Mouse (Mus musculus): ENCODE data around the gene Proser2.

Proser2 gene

GRCm38 (mm10) chr2:6129555-6130355 is at the start of gene Proser2:
Gene Proser2 (minus strand): TSS chr2:6130211.
- peak in 1 of 2 experiments; percentile 9 for DNase-seq

GRCm38 (mm10) chr2:6179749-6180117 is 49.7 kb upstream of the Proser2 start:
- DNase-seq = no peak

DNA sequence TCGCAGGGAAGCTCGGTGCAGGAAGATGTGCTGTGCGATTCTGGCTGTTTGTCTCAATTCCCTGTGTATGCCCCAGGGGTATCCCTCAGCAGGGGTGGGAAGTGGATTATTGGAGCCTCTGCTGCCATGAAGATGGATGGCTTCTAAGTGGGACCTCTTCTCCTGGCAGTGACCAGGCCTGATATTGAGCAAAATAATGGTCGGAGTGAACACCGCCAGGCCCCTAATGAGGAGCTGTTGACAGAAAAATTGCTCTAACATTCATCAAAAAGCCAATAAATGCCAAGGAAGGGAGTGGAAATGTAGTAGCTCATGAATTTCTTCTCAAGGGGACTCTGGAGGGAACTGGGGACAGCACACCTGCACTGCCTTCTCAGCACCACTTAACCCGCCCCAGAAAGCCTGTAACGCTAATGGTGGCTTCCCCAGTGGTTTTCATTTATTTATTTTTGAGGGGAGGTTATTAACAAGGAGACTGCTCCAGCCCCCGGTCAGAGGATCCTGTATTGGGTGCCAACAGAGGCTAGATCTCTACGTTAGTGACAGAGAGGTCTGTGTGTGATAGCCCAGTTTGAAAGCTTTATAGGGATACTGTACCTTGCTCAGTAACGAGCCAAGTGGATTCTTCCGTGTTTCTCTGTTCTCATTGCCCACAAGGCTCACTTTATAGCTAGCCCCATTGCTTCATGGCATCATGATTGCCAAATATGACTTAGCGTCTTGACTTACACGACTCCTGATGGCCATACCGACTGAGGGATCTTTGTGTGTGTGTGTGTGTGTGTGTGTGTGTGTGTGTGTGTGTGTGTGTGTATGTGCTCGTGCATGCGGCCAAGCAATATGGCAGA is 49.1 kb upstream of the Proser2 start:
- no peak for DNase-seq

DNA sequence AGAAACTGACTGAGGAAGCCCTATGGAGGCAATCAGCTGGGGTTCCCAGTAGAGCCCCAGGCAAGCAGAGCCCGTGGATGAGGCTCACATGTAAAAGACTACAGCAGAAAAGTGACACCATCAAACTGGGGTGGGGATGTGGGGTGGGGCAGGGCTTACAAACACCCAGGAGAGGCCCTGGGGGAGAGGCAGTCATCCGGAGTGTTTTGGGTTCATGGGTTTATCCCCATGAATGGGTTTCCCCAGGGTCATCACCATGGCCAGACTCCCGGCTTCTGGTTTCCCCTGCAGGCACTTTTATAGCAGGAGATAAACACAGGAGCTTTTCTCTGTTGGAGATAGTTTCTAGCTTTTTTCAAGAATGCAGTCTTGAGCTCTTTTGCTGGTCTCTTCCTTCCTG is 43.0 kb upstream of the Proser2 start:
- no peak for DNase-seq

DNA sequence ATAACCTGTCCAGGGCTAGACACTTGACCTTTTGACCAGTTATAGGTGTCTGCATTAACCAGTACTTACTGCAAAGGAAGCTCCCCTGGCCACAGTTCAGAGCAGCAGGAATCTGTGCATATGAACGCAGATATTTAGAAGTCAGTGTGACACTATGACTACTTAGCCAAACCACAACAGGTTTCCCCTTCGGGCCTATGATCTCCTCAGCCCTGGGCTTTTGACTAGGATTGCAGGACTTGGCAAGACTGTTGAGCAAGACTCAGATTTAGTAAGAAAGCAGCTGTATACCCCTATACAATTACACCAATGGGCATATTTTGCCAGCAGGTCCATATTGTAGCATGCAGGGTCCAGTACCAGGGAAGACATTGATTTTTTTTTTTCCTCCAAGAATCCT is 38.5 kb upstream of the Proser2 start:
- no peak for DNase-seq

DNA sequence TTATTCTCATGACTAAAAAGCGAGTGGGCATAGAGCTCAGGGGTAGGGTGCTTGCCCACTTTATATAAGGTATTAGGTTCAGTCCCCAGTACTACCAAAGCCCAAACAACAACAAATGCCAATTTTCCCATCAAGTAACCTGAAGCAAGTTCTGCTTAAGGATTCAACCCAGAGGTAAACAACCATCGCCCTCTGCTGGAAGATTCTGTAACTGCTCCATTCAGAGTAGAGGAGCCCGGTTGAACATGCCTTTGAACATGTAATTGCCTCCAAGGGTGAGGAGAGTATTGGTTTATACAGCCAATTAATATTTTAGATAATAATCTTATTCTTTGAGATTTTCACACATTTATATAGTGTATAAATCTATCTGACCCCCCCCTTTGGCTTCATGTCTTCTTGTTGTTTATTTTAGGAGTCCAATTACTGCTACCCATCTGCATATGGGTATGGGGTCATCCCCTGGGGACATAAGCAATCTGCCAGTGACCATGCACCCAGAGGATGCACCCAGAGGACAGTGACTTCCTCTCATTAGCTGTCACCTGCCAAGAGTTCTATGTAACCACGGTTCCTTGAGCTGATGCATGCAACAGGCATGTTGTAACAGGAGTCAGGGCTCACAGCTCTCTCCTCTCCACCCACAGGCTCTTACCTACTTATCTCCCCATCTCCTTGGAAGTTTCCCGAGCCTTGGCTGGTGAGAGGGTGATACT is 38.0 kb upstream of the Proser2 start:
- DNase-seq = peak; percentile 35 to 39

GRCm38 (mm10) chr2:6165771-6166170 is 35.8 kb upstream of the Proser2 start:
- no peak for DNase-seq

DNA sequence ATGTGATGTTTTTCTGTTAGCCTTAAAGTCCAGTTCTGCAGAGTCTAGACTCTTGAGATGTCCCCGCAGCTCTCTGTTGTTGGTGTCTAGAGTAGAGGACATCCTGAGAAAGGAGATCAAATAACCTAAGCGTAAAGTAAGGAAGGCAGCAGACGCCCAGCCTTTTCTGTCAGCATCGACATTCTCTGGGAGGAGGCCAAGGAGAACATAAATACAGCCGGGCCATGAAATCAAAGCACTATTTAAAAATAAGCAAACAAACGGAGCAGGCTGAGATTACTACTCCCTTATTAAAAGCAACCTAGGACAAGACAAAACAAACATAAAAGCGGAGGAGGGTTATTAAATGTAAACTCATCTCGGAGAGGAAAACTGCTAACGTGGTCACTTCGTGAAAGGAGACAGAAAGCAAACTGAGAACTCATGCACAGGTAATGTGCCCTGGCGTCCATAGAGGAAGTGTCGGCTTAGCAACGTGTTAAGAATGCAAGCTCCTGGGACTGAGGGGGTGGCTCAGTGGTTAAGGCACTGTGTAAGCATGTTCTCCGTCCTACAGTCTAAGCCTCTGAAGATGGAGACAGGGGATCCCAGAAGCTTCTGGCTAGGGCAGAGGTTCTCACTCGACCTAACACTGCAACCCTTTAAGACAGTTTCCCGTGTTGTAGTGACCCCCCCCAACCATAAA is 34.7 kb upstream of the Proser2 start:
- no peak for DNase-seq

DNA sequence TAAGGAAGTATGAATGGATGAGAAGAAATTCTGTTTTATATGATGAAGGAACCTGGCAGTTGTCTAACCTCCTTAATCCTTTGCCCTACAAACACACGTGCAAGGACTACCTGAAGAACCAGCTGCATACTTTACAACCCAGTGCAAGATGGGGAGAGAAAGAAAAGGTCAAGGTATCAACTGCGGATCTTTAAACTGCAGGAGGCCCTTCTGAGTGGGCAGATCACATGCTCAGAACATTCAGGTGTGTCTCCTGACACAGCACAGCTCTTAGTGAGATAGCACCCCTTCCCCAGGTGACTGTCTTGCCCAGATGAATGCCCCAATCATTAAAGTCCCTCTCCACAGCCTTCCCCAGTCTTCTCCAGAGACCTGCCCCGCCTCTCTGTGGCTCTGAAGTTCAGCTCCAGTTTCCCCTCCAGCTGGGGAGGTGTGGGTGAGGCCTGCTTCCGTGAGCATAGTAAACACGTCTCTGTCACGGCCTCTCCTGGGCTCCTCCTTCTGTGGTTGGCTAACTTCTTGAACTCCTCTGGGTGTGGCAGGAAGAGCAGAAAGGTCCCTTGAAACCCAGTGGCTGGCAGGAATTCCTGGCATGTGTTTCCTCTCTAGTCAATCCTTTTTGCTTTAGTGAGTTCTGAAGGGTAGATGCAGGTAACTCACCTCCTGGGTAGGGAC is 32.5 kb upstream of the Proser2 start:
- DNase-seq = peak; percentile 20 to 46

DNA sequence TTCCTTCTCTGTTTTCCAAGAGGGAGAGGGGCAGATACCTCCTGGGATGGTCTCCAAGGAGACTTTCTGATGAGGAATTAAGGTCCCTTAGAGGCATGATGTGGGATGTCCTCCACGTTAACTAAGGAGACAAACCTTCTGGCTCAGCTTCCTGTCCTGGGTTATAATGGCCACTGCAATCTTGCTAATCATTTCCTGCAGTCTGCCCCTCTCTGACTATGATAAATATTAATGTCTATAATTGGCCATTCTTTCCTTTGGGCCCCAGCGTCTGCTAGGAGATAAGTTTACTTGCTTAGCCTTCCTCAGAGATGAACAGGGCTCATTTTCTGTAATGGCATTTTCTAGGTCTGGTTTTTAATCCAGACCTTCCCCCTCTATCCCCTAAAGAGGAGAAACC is 29.7 kb upstream of the Proser2 start:
- no peak for DNase-seq

DNA sequence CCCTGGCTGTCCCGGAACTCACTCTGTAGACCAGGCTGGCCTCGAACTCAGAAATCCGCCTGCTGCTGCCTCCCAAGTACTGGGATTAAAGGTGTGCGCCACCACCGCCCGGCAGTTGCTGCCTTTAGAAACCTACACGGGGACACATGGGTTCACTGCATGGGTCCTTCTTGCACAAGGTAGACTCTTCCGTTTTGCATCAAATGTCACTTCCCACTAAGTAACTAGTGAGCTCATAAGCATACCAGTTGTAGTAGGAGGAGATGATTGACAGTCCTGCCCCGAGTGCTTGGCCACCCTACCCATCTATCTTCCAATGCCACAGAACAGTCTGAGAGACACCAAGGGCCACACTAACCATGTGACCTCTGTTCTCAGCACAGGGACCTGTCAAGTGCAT is 29.2 kb upstream of the Proser2 start:
- no peak for DNase-seq

DNA sequence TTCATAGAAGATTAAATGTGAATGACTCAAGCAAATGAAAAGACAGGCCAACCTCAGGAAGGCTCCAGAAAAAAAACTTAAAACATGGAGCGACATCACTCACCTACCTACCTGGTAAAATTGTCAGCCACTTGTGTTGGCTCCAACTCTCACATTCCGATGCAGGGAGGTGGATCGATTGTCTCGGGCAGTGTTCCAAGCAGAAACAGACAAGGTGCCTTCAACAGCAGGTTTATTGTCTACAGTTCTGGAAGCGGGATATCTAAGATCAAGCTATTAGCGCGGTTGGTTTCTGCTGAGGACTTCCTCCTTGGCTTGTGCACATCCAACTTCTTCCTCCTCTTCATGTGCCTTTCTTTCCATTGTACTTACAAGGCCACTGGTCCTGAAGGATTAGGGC is 27.6 kb upstream of the Proser2 start:
- no peak for DNase-seq

GRCm38 (mm10) chr2:6157208-6157607 is 27.2 kb upstream of the Proser2 start:
- DNase-seq = no peak

DNA sequence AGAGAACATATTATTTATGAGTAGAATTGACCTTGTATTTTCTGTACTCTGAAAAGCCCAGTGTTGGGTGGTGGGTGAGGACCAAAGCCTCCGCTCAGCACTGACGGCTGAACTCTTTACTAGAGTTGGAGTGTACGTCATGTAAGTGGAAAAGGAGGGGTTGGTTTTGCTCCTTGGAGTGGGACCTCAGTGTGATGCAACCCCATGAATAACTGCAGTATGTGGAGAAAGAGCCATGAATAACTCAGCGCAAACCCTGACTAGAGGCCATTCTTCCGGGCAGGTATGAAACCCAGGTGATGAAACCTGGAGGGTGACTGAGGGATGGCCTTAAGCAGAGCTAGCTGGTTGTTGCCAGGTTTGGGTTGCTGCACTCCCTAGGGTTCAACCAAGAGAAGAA is 19.8 kb upstream of the Proser2 start:
- no peak for DNase-seq

DNA sequence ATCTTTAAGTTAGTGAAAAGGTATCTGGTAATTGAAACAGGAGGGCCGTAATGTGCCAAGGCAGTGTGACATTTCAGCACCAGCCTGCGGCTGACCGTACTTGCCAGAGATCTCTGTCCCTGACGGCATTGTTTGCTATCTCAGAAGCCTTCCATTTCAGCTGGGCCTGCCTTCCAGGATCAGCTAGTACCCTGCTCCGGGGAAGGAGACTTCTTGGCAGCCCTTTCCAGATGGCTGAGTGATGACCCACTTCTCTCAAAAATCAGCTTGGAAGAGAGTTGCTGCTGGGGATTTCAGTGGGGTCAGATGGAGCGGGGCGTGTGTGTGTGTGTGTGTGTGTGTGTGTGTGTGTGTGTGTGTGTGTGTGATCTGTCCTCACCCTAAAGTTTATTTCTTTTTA is 16.9 kb upstream of the Proser2 start:
- DNase-seq = no peak

- DNase-seq = no peak
These were observed 16.2 kb upstream of the Proser2 start for GRCm38 (mm10) chr2:6146257-6146656.

GRCm38 (mm10) chr2:6145611-6146010 is 15.6 kb upstream of the Proser2 start:
- DNase-seq = no peak

GRCm38 (mm10) chr2:6142915-6143654 is 13.1 kb upstream of the Proser2 start:
- no peak for DNase-seq

GRCm38 (mm10) chr2:6140572-6141161 is 10.7 kb upstream of the Proser2 start:
- no peak for DNase-seq

- DNase-seq = no peak
These were observed 3.9 kb upstream of the Proser2 start for GRCm38 (mm10) chr2:6133871-6134270.

- no peak for DNase-seq
These were observed 1.1 kb downstream of the Proser2 start for GRCm38 (mm10) chr2:6128881-6129280.
